Mouse (Mus musculus) left cerebral cortex, postnatal 14 days (tissue): ENCODE results near the gene Pbx4. TPM values are rescaled to one million over a fixed set of nuclear protein-coding genes. Genes with fewer than 3 reads are reported as not detected.

Source experiments
- DNase-seq, 2 experiments: peaks; one replicate each; pipeline ENCODE4 v3.0.0; 2021 to 2022; ENCODE audit warnings: low spot score in 2 of 2, mixed read lengths in 1 of 2
- intact Hi-C: fragments of 180-260 bp; cut with DNase I; formaldehyde crosslinking; loops from one replicate; pipeline ENCODE4 v1.15.1; 2025
- total RNA-seq, 2 experiments: library from RNA; stranded (reverse); gene quantifications; 2 replicates each; pipeline ENCODE4 v1.2.3; 2021

Pbx4 gene
- total RNA-seq, 2 experiments from 2014 or later, result 23.0 to 27.4 TPM

DNA sequence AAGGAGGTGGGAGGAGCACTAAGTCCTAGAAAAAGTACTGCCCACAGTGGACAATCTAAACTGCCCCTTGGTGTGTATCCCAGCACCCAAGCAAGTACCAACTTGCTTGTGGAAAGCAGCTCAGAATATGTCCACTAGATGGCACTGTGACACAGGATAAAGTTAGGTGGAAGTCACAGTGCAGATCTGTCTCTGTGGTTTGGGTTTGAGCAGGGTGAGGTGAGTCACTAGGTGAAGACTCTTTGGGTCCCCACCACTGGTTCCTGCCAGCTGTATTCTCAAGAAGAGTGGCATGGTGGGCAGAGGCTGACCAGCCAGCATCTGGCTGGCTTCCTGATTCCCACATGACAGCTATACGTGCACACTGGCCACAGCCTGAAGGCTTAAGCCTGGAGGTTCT lies 86.7 kb downstream of the Pbx4 start:
- intact Hi-C loops, result loop anchor here (1.0 to 5.0 kb wide), 3 partner anchors 78 to 243 kb away; partner anchors contain the start of gene Gatad2a
- DNase-seq, result peak; percentile 88 to 90

DNA sequence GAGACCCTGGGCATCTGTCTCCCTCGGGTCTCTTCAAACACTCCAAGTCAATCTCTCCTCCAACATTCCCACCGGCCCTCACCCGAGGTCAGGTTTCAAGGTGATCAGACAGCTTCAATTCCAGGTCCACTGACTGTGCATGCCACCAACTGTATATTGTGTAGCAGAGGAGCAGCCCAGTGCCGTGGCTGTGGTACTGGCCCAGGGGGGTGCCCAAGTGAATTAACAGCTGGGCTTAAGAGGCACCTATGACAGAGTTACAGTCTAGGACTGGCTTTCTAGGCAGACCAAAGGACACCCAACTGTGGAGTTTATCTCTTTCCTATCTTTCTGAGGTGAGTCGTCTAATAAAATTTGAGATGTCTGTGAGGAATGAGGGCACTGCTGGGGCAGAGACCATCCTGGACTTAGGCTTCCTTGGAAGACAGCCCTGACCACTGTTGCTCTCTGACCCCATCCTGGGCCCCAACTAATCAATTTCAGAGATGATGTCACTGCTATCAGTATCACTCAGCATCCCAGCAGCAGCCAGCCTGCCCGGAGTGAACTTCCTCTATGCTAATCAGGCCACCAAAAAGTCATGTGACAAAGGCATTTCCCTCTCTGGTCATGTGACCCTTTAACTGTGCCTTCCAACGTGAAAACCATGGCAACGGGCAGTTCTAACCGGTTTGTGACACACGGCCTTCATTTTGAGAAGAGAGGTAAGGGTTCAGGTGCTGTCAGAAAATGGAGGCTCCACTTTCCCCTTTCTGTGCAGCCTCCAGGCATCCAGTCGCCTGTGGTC lies 87.8 kb downstream of the Pbx4 start:
- intact Hi-C loops, result loop anchor here (1.0 to 5.0 kb wide), 3 partner anchors 77 to 242 kb away; partner anchors contain the start of gene Gatad2a
- DNase-seq, result peak; percentile 31 to 84

DNA sequence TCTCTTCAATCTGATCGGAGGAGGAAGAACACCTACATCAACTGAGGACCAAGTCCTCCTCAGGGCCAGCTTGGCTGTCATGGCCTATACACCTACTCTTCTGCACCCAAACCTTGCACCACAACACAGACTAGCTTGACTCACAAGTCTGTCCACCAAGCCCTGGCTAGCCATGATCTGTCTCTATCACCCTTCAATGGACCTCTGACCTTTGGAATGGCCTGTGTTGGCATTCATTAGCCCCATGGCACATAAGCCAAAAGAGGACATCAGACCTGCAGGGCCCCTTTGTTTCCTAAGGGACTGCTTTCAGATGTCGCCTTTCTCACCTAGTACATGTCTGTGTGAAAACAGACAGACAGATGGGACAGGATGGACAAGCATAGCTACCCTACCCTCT lies 88.8 kb downstream of the Pbx4 start:
- intact Hi-C loops, result no loop called here
- no peak for DNase-seq

Other genes starting within 250 kb of the Pbx4 start
- 10 to 100 TPM; 14.0 to 14.3 TPM for gene Zfp868, start 206.9 kb upstream of the Pbx4 start, total RNA-seq
- 1 to 10 TPM; 2.1 to 3.2 TPM for gene Zfp964, start 178.0 kb upstream of the Pbx4 start, total RNA-seq
- gene Zfp869, start 121.8 kb upstream of the Pbx4 start, total RNA-seq, result 10 to 100 TPM; 15.8 to 16.0 TPM
- gene Zfp963, start 82.5 kb upstream of the Pbx4 start, total RNA-seq, result 1 to 10 TPM; 4.0 to 5.1 TPM
- gene Gm20422, start 57.6 kb upstream of the Pbx4 start, total RNA-seq, result 1 to 10 TPM in 1 of 2 experiments, not detected in 1; 1.5 TPM
- 10 to 100 TPM; 42.9 to 44.0 TPM for gene Atp13a1, start 41.3 kb upstream of the Pbx4 start, total RNA-seq
- gene Zfp866, start 41.3 kb upstream of the Pbx4 start, total RNA-seq, result 10 to 100 TPM; 27.9 to 28.9 TPM
- gene Gmip, start 23.8 kb upstream of the Pbx4 start, total RNA-seq, result 10 to 100 TPM; 15.8 to 17.5 TPM
- gene Lpar2, start 10.1 kb upstream of the Pbx4 start, total RNA-seq, result under 1 TPM; 0.59 to 0.76 TPM
- gene Cilp2, start 55.2 kb downstream of the Pbx4 start, total RNA-seq, result 1 to 10 TPM; 1.9 to 2.2 TPM
- gene Tssk6, start 69.7 kb downstream of the Pbx4 start, total RNA-seq, result under 1 TPM in 1 of 2 experiments, not detected in 1; 0.34 TPM
- 100 to 1,000 TPM; 126 to 135 TPM for gene Ndufa13, start 70.1 kb downstream of the Pbx4 start, total RNA-seq
- 10 to 100 TPM; 23.4 to 29.8 TPM for gene Yjefn3, start 70.2 kb downstream of the Pbx4 start, total RNA-seq
- gene Gatad2a, start 163.9 kb downstream of the Pbx4 start, total RNA-seq, result 10 to 100 TPM; 23.1 to 25.2 TPM
- gene Mau2, start 210.2 kb downstream of the Pbx4 start, total RNA-seq, result 10 to 100 TPM; 82.8 to 83.3 TPM
- 10 to 100 TPM; 47.7 to 52.0 TPM for gene Sugp1, start 210.3 kb downstream of the Pbx4 start, total RNA-seq
- 1 to 10 TPM; 1.7 to 2.4 TPM for gene Tm6sf2, start 240.4 kb downstream of the Pbx4 start, total RNA-seq